Mouse (Mus musculus): ENCODE results near the gene Glb1l3. TPM values are rescaled to one million over a fixed set of nuclear protein-coding genes. Genes with fewer than 3 reads are reported as not detected.
"Not testable (repeated sequence)": the region's sequence is repeated elsewhere in the genome, so short reads cannot be mapped to it uniquely, and the experiment has no call there.

The Glb1l3 gene
- polyA plus RNA-seq (2015; fragmentation: Nextera tagmentation; extraction: Ambion mirVana): not detected in 2 replicates

DNA sequence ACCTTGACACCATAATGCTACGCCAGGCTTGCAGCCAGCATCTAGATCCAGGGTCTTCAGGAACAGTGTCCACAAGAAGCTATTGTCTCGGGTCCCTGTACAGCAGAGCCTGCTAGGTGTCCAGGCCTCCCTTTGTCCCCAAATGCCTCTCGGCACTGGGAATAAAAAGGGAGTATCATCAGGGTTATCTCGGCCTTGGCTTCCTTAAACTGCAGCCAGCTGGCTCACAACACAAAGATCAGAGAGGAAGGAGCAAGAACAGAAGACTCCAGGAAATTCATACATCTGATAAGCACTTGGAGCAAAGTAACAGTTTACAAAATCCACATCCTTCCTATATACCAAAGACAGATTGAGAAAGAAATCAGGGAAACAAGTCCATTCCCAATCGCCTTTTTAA lies at the start of gene Glb1l3:
TSS of gene Glb1l3 (minus strand) at position 140 of the 400 bp plus-strand sequence.
- Histone ChIP-seq H3K9me3 (no peaks in the 10 kb centered on the region), H3K4me1 (no peaks in the 10 kb centered on the region), H3K27me3 (no peaks in the 10 kb centered on the region), H3K4me2 (replicated peaks) (no peak within 1 kb of the TSS), H3K27ac (no peak within 1 kb of the TSS), H3K4me3 (no peak within 1 kb of the TSS), H3K36me3 (no peaks in the 10 kb centered on the region), H3K9ac (no peak within 1 kb of the TSS)
- WGBS: 79% methylated on average over 5 of the region's 5 CpGs
- no peak for ATAC-seq (ENCODE audit: low FRiP score, low read depth)

DNA sequence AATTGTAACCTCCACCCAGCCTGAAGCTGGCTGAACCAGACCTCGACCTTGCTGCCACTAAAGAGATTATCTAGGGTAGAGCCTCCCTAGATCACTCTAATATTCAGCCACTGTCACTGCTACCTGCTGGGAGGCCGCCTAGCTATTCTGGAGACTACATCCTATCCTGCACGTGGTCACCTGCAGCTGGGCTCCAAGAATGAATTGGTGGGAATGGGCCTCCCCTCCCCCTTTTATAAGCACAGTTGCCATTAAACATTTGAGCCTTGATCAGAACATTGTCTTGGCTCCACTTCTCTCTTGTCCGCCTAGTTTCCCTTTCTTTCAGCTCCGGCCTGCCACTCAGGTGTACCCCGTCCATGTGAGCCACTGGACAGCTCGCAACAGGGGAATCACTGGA lies 9.2 kb upstream of the Glb1l3 start:
- H3K27me3 ChIP-seq; H3K27ac ChIP-seq; H3K4me1 ChIP-seq; H3K4me2 ChIP-seq (replicated peaks); H3K4me3 ChIP-seq; ATAC-seq (ENCODE audit: low FRiP score, low read depth); H3K9ac ChIP-seq; H3K9me3 ChIP-seq; H3K36me3 ChIP-seq: not testable (repeated sequence)
- WGBS: 80% methylated on average over 7 of the region's 7 CpGs

- Histone ChIP-seq H3K27me3 (no peaks in the 10 kb centered on the region), H3K36me3 (no peaks in the 10 kb centered on the region), H3K4me2 (replicated peaks) (no peak overlapping the region), H3K4me1 (no peaks in the 10 kb centered on the region), H3K27ac (no peak overlapping the region), H3K9me3 (no peaks in the 10 kb centered on the region), H3K4me3 (no peak overlapping the region), H3K9ac (no peak overlapping the region)
- 76% methylated on average over 3 of the region's 3 CpGs for WGBS
- no peak for ATAC-seq (ENCODE audit: low FRiP score, low read depth)
These were observed 29.6 kb downstream of the Glb1l3 start for GRCm38 (mm10) chr9:26831089-26831488.

GRCm38 (mm10) chr9:26819942-26820341 lies 40.7 kb downstream of the Glb1l3 start:
- H3K4me3 ChIP-seq: no peak overlapping the region
- no peak overlapping the region for H3K4me2 ChIP-seq (replicated peaks)
- H3K4me1 ChIP-seq: no peaks in the 10 kb centered on the region
- no peaks in the 10 kb centered on the region for H3K27me3 ChIP-seq
- H3K9me3 ChIP-seq: no peaks in the 10 kb centered on the region
- 78% methylated on average over 1 of the region's 1 CpGs for WGBS
- no peak overlapping the region for H3K27ac ChIP-seq
- no peaks in the 10 kb centered on the region for H3K36me3 ChIP-seq
- H3K9ac ChIP-seq: no peak overlapping the region
- no peak for ATAC-seq (ENCODE audit: low FRiP score, low read depth)

- Histone ChIP-seq H3K4me3 (no peak overlapping the region), H3K9ac (no peak overlapping the region), H3K4me2 (replicated peaks) (no peak overlapping the region), H3K9me3 (no peaks in the 10 kb centered on the region), H3K36me3 (no peaks in the 10 kb centered on the region), H3K4me1 (0 out of 2 replicates have a peak, but pooled peaks cover 5% of the 10 kb centered on the region), H3K27ac (no peak overlapping the region), H3K27me3 (no peaks in the 10 kb centered on the region)
- no peak for ATAC-seq (ENCODE audit: low FRiP score, low read depth)
- WGBS: 73% methylated on average over 2 of the region's 2 CpGs
These were observed 52.0 kb downstream of the Glb1l3 start for GRCm38 (mm10) chr9:26808735-26809134.

DNA sequence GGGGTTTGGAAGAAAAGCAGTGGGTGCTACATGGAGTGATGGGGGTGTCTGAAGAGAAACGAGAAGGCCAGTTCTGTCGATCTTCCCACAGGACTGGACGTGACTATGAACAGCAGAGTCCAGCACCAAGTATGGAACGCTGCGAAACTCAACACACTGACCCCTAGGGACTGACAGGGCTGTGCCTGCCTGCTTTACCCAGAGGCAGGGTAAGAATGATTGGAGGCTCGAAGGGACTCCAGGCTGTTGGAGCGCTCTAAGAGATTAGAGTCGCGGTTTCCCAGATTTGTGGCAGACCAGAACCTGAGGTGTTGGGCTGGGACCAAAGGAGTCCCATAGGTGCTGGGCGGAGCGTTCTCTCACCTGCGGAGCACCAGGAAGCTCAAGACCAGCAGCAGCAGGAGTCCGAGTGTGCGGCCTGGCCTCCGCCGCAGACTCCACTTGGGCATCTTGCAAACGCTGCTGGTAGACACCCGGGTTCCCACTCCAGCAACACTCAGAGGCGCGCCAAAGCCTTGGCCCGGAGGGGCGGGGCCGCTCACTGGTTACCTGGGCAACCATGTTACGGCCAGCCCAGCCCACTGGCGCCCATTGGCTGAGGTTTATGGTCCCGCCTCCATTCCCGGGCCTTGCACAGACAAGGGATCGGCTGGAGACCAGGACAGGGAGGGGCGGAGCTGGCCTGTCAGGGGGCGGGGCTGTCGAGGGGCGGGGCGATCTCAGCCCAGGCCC lies 54.6 kb downstream of the Glb1l3 start, which contains the start of gene Glb1l2:
TSS of gene Glb1l2 (minus strand) at position 534 of the 732 bp plus-strand sequence.
- H3K36me3 ChIP-seq: no peaks in the 10 kb centered on the region
- H3K9me3 ChIP-seq: no peaks in the 10 kb centered on the region
- 1% methylated on average over 32 of the region's 33 CpGs for WGBS
- H3K27me3 ChIP-seq: no peaks in the 10 kb centered on the region
- 0 out of 2 replicates have a peak, but pooled peaks cover 5% of the 10 kb centered on the region for H3K4me1 ChIP-seq
- H3K27ac ChIP-seq: no peak within 1 kb of the TSS; the same call in 1 of the 2 replicates
- H3K4me3 ChIP-seq: peak within 1 kb of the TSS; percentile 50
- peak within 1 kb of the TSS; percentile 57 for H3K9ac ChIP-seq
- ATAC-seq (ENCODE audit: low FRiP score, low read depth): peak; percentile 100
- H3K4me2 ChIP-seq (replicated peaks): peak within 1 kb of the TSS; percentile 74

DNA sequence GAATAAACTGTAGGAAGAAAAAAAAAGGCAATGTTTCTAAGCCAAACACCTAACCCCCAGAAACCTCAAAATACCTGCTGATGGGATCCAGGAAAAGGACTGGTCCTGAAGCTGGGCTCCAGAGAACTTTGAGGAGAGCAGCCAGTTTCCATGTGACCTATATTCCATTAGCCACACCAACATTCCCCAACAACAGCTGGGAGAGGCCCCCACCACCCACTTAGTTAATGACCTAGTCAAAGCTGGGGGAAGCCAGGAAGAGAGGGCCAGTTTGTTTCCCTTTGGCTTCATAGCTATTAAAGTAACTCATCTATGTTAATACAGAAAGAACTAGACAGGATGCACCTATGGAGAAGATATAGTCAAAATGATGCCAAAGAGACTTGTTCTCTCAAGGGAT lies 56.4 kb downstream of the Glb1l3 start:
- H3K27me3 ChIP-seq: no peaks in the 10 kb centered on the region
- H3K27ac ChIP-seq: no peak overlapping the region
- ATAC-seq (ENCODE audit: low FRiP score, low read depth): no peak
- H3K9ac ChIP-seq: no peak overlapping the region
- 0 out of 2 replicates have a peak, but pooled peaks cover 5% of the 10 kb centered on the region for H3K4me1 ChIP-seq
- H3K4me3 ChIP-seq: no peak overlapping the region
- H3K36me3 ChIP-seq: no peaks in the 10 kb centered on the region
- no peaks in the 10 kb centered on the region for H3K9me3 ChIP-seq
- H3K4me2 ChIP-seq (replicated peaks): no peak overlapping the region

GRCm38 (mm10) chr9:26800357-26800756 lies 60.3 kb downstream of the Glb1l3 start:
- H3K9ac ChIP-seq: no peak overlapping the region
- H3K4me3 ChIP-seq: no peak overlapping the region
- no peaks in the 10 kb centered on the region for H3K27me3 ChIP-seq
- no peaks in the 10 kb centered on the region for H3K36me3 ChIP-seq
- 92% methylated on average over 2 of the region's 2 CpGs for WGBS
- H3K27ac ChIP-seq: no peak overlapping the region
- H3K4me1 ChIP-seq: no peaks in the 10 kb centered on the region
- ATAC-seq (ENCODE audit: low FRiP score, low read depth): no peak
- H3K9me3 ChIP-seq: no peaks in the 10 kb centered on the region
- H3K4me2 ChIP-seq (replicated peaks): no peak overlapping the region

- Histone ChIP-seq H3K9ac (no peak overlapping the region), H3K27ac (no peak overlapping the region), H3K4me2 (replicated peaks) (no peak overlapping the region), H3K9me3 (no peaks in the 10 kb centered on the region), H3K36me3 (no peaks in the 10 kb centered on the region), H3K27me3 (no peaks in the 10 kb centered on the region), H3K4me1 (no peaks in the 10 kb centered on the region), H3K4me3 (no peak overlapping the region)
- 69% methylated on average over 1 of the region's 1 CpGs for whole genome bisulfite sequencing
- no peak for ATAC-seq (ENCODE audit: low FRiP score, low read depth)
These were observed 62.0 kb downstream of the Glb1l3 start for GRCm38 (mm10) chr9:26798731-26799130.

- Histone ChIP-seq H3K4me2 (replicated peaks) (no peak overlapping the region), H3K9me3 (no peaks in the 10 kb centered on the region), H3K36me3 (no peaks in the 10 kb centered on the region), H3K27ac (no peak overlapping the region), H3K4me3 (no peak overlapping the region), H3K27me3 (no peaks in the 10 kb centered on the region), H3K4me1 (no peaks in the 10 kb centered on the region), H3K9ac (no peak overlapping the region)
- WGBS: 88% methylated on average over 3 of the region's 3 CpGs
- no peak for ATAC-seq (ENCODE audit: low FRiP score, low read depth)
These were observed 62.5 kb downstream of the Glb1l3 start for GRCm38 (mm10) chr9:26798205-26798604.

DNA sequence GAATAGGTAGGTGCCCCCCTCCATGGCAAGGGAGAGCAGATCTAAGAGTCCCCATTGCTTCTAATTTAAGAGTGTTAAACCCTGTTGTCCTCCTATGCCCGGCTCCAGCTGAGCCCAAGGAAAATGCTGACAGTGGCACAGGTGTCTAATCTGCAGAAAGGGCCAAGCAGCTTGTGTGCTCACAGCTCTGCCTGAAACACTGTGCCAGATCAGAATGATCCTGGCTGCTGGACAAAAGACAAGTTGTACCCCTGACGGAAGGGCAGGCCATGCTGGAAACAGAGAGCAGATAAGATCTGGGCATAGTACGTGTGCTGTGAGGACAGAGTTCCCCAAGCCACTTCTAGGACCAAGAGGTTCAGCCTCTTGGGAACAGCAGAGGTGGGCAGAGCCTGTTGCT lies 67.9 kb downstream of the Glb1l3 start:
- no peaks in the 10 kb centered on the region for H3K36me3 ChIP-seq
- no peak for ATAC-seq (ENCODE audit: low FRiP score, low read depth)
- no peak overlapping the region for H3K9ac ChIP-seq
- H3K9me3 ChIP-seq: no peaks in the 10 kb centered on the region
- no peak overlapping the region for H3K4me3 ChIP-seq
- H3K4me1 ChIP-seq: no peaks in the 10 kb centered on the region
- H3K27me3 ChIP-seq: no peaks in the 10 kb centered on the region
- WGBS: 77% methylated on average over 3 of the region's 3 CpGs
- H3K27ac ChIP-seq: no peak overlapping the region
- no peak overlapping the region for H3K4me2 ChIP-seq (replicated peaks)

- H3K9me3 ChIP-seq: no peaks in the 10 kb centered on the region
- ATAC-seq (ENCODE audit: low FRiP score, low read depth): no peak
- H3K27ac ChIP-seq: no peak overlapping the region
- no peak overlapping the region for H3K9ac ChIP-seq
- H3K27me3 ChIP-seq: no peaks in the 10 kb centered on the region
- 64% methylated on average over 7 of the region's 7 CpGs for WGBS
- no peaks in the 10 kb centered on the region for H3K4me1 ChIP-seq
- no peaks in the 10 kb centered on the region for H3K36me3 ChIP-seq
- H3K4me2 ChIP-seq (replicated peaks): no peak overlapping the region
- no peak overlapping the region for H3K4me3 ChIP-seq
These were observed 77.2 kb downstream of the Glb1l3 start for GRCm38 (mm10) chr9:26783414-26783975.

- Histone ChIP-seq H3K27me3 (no peaks in the 10 kb centered on the region), H3K4me1 (no peaks in the 10 kb centered on the region), H3K36me3 (no peaks in the 10 kb centered on the region), H3K27ac (no peak overlapping the region), H3K4me2 (replicated peaks) (no peak overlapping the region), H3K4me3 (no peak overlapping the region), H3K9ac (no peak overlapping the region), H3K9me3 (no peaks in the 10 kb centered on the region)
- ATAC-seq (ENCODE audit: low FRiP score, low read depth): no peak
- 81% methylated on average over 7 of the region's 7 CpGs for WGBS
These were observed 82.3 kb downstream of the Glb1l3 start for GRCm38 (mm10) chr9:26778421-26778820.

Measured in limb, embryonic 13.5 days (tissue).